Mouse (Mus musculus): ENCODE results near the gene Zfp346. TPM values are rescaled to one million over a fixed set of nuclear protein-coding genes. Genes with fewer than 3 reads are reported as not detected.

The Zfp346 gene
- polyA plus RNA-seq, 1 experiment = 64.0 TPM

DNA sequence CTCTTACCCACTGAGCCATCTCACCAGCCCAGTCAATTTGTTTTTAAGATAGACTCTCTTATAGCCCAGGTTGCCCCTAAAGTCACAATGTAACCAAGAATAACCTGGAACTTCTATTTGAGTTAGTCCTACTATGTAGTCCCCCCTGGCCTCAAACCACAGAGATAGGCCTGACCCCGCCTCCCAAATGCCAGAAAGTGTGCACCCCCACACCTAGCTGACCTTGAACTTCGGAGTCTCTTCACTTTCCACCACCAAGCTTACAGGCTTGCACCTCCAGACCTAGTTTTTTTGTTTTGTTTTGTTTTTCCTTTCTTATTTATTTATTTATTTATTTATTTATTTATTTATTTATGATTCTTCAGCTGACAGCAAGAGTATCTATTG is 76.7 kb downstream of the Zfp346 start:
- no peak for TF ChIP-seq REST (IDR thresholded peaks at IDR 0.05; ENCODE audit: insufficient read depth, insufficient read length)
- TF ChIP-seq POLR2AphosphoS2 (IDR thresholded peaks at IDR 0.05; ENCODE audit: insufficient read length, low read depth) = no peak
- no peak for TF ChIP-seq MYOD1 (IDR thresholded peaks at IDR 0.05; ENCODE audit: control insufficient read depth in 1 of 3, insufficient read length in 2 of 3, low read depth in 2 of 3)
- TF ChIP-seq USF1 (IDR thresholded peaks at IDR 0.05; ENCODE audit: low read depth) = no peak
- TF ChIP-seq MAX (IDR thresholded peaks at IDR 0.05; ENCODE audit: low read depth) = no peak
- TF ChIP-seq POLR2A (IDR thresholded peaks at IDR 0.05; ENCODE audit: insufficient read length, low read depth) = no peak
- TF ChIP-seq MYOG (IDR thresholded peaks at IDR 0.05; ENCODE audit: control insufficient read depth in 1 of 3, insufficient read depth in 1 of 3, insufficient read length in 2 of 3, low read depth in 2 of 3) = no peak
- no peak for TF ChIP-seq E2F4 (IDR thresholded peaks at IDR 0.05; ENCODE audit: insufficient read depth)
- Histone ChIP-seq H3K36me3 (ENCODE audit: control insufficient read depth, insufficient read depth) (no peaks in the 10 kb centered on the region), H3K4me3 (no peak overlapping the region), H3K79me2 (ENCODE audit: control insufficient read depth, insufficient read depth) (no peaks in the 10 kb centered on the region), H3K27me3 (ENCODE audit: control insufficient read depth, insufficient read depth, insufficient read length) (no peaks in the 10 kb centered on the region), H3K4me2 (ENCODE audit: low read depth) (no peak overlapping the region), H3ac (ENCODE audit: control insufficient read depth, insufficient read length) (no peak overlapping the region)

GRCm38 (mm10) chr13:55182173-55182894 is 77.2 kb downstream of the Zfp346 start:
- Histone ChIP-seq H3K79me2 (ENCODE audit: control insufficient read depth, insufficient read depth) (no peaks in the 10 kb centered on the region), H3K4me2 (ENCODE audit: low read depth) (no peak overlapping the region), H3K36me3 (ENCODE audit: control insufficient read depth, insufficient read depth) (no peaks in the 10 kb centered on the region), H3K27me3 (ENCODE audit: control insufficient read depth, insufficient read depth, insufficient read length) (no peaks in the 10 kb centered on the region), H3K4me3 (no peak overlapping the region), H3ac (ENCODE audit: control insufficient read depth, insufficient read length) (no peak overlapping the region)
- TF ChIP-seq MAX (IDR thresholded peaks at IDR 0.05; ENCODE audit: low read depth) (no peak), POLR2A (IDR thresholded peaks at IDR 0.05; ENCODE audit: insufficient read length, low read depth) (no peak)

GRCm38 (mm10) chr13:55183382-55183781 is 78.3 kb downstream of the Zfp346 start:
- H3ac ChIP-seq (ENCODE audit: control insufficient read depth, insufficient read length) = no peak overlapping the region
- no peak overlapping the region for H3K4me2 ChIP-seq (ENCODE audit: low read depth)
- no peak for TF ChIP-seq MAX (IDR thresholded peaks at IDR 0.05; ENCODE audit: low read depth)
- no peak for TF ChIP-seq USF1 (IDR thresholded peaks at IDR 0.05; ENCODE audit: low read depth)
- TF ChIP-seq MYOG (IDR thresholded peaks at IDR 0.05; ENCODE audit: control insufficient read depth in 1 of 3, insufficient read depth in 1 of 3, insufficient read length in 2 of 3, low read depth in 2 of 3) = no peak
- no peak for TF ChIP-seq CEBPB (IDR thresholded peaks at IDR 0.05; ENCODE audit: insufficient read depth, poor library complexity, severe bottlenecking)
- no peak for TF ChIP-seq SRF (IDR thresholded peaks at IDR 0.05; ENCODE audit: control insufficient read depth, insufficient read length, low read depth)
- TF ChIP-seq POLR2AphosphoS2 (IDR thresholded peaks at IDR 0.05; ENCODE audit: insufficient read length, low read depth) = no peak
- no peak for TF ChIP-seq TCF12 (IDR thresholded peaks at IDR 0.05; ENCODE audit: insufficient read depth, poor library complexity, severe bottlenecking)
- no peak for TF ChIP-seq TCF3 (IDR thresholded peaks at IDR 0.05; ENCODE audit: insufficient read length, low read depth)
- no peaks in the 10 kb centered on the region for H3K79me2 ChIP-seq (ENCODE audit: control insufficient read depth, insufficient read depth)
- no peaks in the 10 kb centered on the region for H3K27me3 ChIP-seq (ENCODE audit: control insufficient read depth, insufficient read depth, insufficient read length)
- H3K4me3 ChIP-seq = no peak overlapping the region
- H3K36me3 ChIP-seq (ENCODE audit: control insufficient read depth, insufficient read depth) = no peaks in the 10 kb centered on the region

Other genes with a start within 250 kb of the Zfp346 start
- 0.05 TPM for gene Unc5a, start 155.9 kb upstream of the Zfp346 start, polyA plus RNA-seq (2012; fragmentation: generic; extraction: Trizol)
- not detected for gene Hk3, start 83.9 kb upstream of the Zfp346 start, polyA plus RNA-seq (2012; fragmentation: generic; extraction: Trizol)
- gene Uimc1, start 5.0 kb upstream of the Zfp346 start, polyA plus RNA-seq (2012; fragmentation: generic; extraction: Trizol) = 12.3 TPM
- not detected for gene Gm17617, start 28.2 kb downstream of the Zfp346 start, polyA plus RNA-seq (2012; fragmentation: generic; extraction: Trizol)
- 6.6 TPM for gene Fgfr4, start 47.3 kb downstream of the Zfp346 start, polyA plus RNA-seq (2012; fragmentation: generic; extraction: Trizol)
- gene Nsd1, start 104.5 kb downstream of the Zfp346 start, polyA plus RNA-seq (2012; fragmentation: generic; extraction: Trizol) = 10.2 TPM
- 365 TPM for gene Prelid1, start 215.2 kb downstream of the Zfp346 start, polyA plus RNA-seq (2012; fragmentation: generic; extraction: Trizol)
- gene Rab24, start 216.6 kb downstream of the Zfp346 start, polyA plus RNA-seq (2012; fragmentation: generic; extraction: Trizol) = 59.8 TPM
- 17.0 TPM for gene Mxd3, start 224.5 kb downstream of the Zfp346 start, polyA plus RNA-seq (2012; fragmentation: generic; extraction: Trizol)